Mouse (Mus musculus) olfactory bulb, adult 2 months (tissue): ENCODE data around the gene Enox1.

Source experiments
- CTCF ChIP-seq: fragments of 200-500 bp; IDR thresholded peaks from 2 replicates; pipeline ENCODE4 v1.5.1; 2012; ENCODE audit warnings: low read depth, mild to moderate bottlenecking, low read length, moderate library complexity; ENCODE audit not compliant: insufficient read depth
- POLR2A ChIP-seq: fragments of 200-500 bp; IDR thresholded peaks from 2 replicates; pipeline ENCODE4 v1.6.1; 2012; ENCODE audit warnings: mild to moderate bottlenecking, low read depth, low read length, moderate library complexity; ENCODE audit not compliant: insufficient read depth

DNA sequence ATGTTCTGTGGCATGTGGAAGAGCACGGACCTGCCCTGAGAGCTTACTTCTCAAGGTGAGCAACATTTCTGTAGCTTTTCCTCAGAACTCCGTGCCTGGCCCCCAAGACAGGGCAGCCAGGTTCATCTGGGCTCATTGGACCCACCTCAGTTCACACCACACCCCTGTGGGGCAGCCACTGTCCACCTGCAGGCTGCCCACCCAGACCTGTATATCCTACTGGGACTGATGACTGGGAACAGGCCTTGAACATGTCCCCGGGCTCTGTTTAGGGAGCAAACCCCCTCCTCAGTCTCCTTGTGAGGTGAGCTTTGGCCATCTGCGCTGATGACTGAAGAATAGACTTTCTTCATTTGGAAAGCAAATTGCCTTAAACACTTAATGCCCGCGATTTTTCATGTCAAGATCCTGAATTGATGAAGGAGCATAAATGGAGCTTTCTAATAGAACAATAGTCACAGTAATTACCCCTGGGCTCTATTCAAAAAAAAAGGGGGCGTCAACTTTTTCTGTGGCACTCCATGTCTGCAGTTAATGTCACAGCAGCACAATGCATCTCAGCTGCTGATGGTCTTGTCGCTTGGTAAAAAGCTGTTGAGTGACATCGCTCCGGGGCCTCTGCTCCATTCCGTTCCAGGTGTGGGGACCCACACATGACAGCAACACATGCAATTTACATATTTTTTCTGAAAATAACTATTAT lies 436.7 kb downstream of the Enox1 start:
- TF ChIP-seq CTCF (no peak), POLR2A (no peak)
